ENCODE assay signal across 9 mouse cellular contexts in genomic region chr9:37407850-37408502, GRCm38 (mm10). TPM values are rescaled to one million over a fixed set of nuclear protein-coding genes. Genes with fewer than 3 reads are reported as not detected.
DNase-seq lines count a peak whose midpoint lies in the region; ATAC-seq lines count a peak whose summit lies in the region.
"Had no signal": no experiment of that assay in that cellular context is flagged by ENCODE, and none has a peak within 500 bp of the region (broad histone marks: within the 10 kb centered on the region; RNA-seq: fewer than 3 reads in every experiment).

No protein-coding gene starts in this region.

- intact Hi-C loops in gastrocnemius, postnatal 14 days (cut with DNase I; ENCODE audit: low total_unique reads): no loop called here

- peak; percentile 79 for ATAC-seq in forebrain, embryonic 11.5 days (replicated peaks; ENCODE audit: low FRiP score)

- no peak overlapping the region for H3K27ac ChIP-seq in forebrain, embryonic 11.5 days (ENCODE audit: low read depth, low read length)

- peak overlapping the region; percentile 25; the same call in 1 of the 2 replicates for H3K4me2 ChIP-seq in forebrain, embryonic 11.5 days (ENCODE audit: low read depth, low read length, severe bottlenecking)

- no peak overlapping the region for H3K4me3 ChIP-seq in forebrain, embryonic 11.5 days (ENCODE audit: low read depth, low read length)

- H3K9me3 ChIP-seq in forebrain, embryonic 11.5 days (ENCODE audit: control insufficient read depth, low read length): no peaks in the 10 kb centered on the region

- DNase-seq in gastrocnemius, postnatal 10 days: peak; percentile 31
- no peak for DNase-seq in gastrocnemius, postnatal 14 days
- DNase-seq in A20 (ENCODE audit: low read depth, low spot score) (peak; percentile 34), MN1 (ENCODE audit: low spot score) (no peak)
- peak; percentile 68 for DNase-seq in forebrain, embryonic 11.5 days (ENCODE audit: low spot score)
- peak; percentile 52 to 70 for DNase-seq in kidney, postnatal 4 days
- no peak for DNase-seq in thymus, postnatal 0 days (ENCODE audit: low spot score)
- no peak for DNase-seq in cerebellum, adult 8-10 months

- H3K4me1 ChIP-seq in forebrain, embryonic 11.5 days (replicated peaks; ENCODE audit: control insufficient read depth, insufficient read depth, low read length): no peaks in the 10 kb centered on the region

- H3K36me3 ChIP-seq in forebrain, embryonic 11.5 days (ENCODE audit: control insufficient read depth, insufficient read depth, low read length): no peaks in the 10 kb centered on the region

- WGBS in forebrain, embryonic 11.5 days: 13% methylated on average over 19 of the region's 19 CpGs

- H3K27me3 ChIP-seq in forebrain, embryonic 11.5 days (ENCODE audit: control insufficient read depth, insufficient read depth, low read length): no peaks in the 10 kb centered on the region

- peak overlapping the region; percentile 42; the same call in 1 of the 2 replicates for H3K9ac ChIP-seq in forebrain, embryonic 11.5 days (ENCODE audit: low read length)

RNA-seq across cellular contexts. Expression of gene Robo4, which starts 6.3 kb away (rescaled TPM):
- total RNA-seq in gastrocnemius, postnatal 10 days (2021): 10 to 100 TPM; 21.1 to 25.4 TPM
- total RNA-seq in gastrocnemius, postnatal 14 days (2021): 10 to 100 TPM; 16.7 to 23.6 TPM
- 6.6 and 7.0 TPM in 2 replicates for polyA plus RNA-seq in forebrain, embryonic 11.5 days (2014; fragmentation: Nextera tagmentation; extraction: Ambion mirVana)
- polyA plus RNA-seq in thymus, postnatal 0 days (2015; fragmentation: Nextera tagmentation; extraction: Ambion mirVana): 2.5 and 3.4 TPM in 2 replicates
- polyA plus RNA-seq: C2C12 had no signal

RNA-seq across cellular contexts. Expression of gene Robo3, which starts 25.1 kb away (rescaled TPM):
- under 1 TPM; 0.18 to 0.21 TPM for total RNA-seq in gastrocnemius, postnatal 10 days (2021)
- total RNA-seq in gastrocnemius, postnatal 14 days (2021): not detected
- 19.5 and 19.6 TPM in 2 replicates for polyA plus RNA-seq in forebrain, embryonic 11.5 days (2014; fragmentation: Nextera tagmentation; extraction: Ambion mirVana)
- polyA plus RNA-seq in thymus, postnatal 0 days (2015; fragmentation: Nextera tagmentation; extraction: Ambion mirVana): 0.14 and 0.23 TPM in 2 replicates

RNA-seq across cellular contexts. Expression of gene Hepacam, which starts 40.8 kb away (rescaled TPM):
- 1 to 10 TPM in 1 of 2 experiments, under 1 TPM in 1; 0.84 to 1.6 TPM for total RNA-seq in gastrocnemius, postnatal 10 days (2021)
- 1 to 10 TPM in 1 of 2 experiments, under 1 TPM in 1; 0.11 to 1.3 TPM for total RNA-seq in gastrocnemius, postnatal 14 days (2021)
- polyA plus RNA-seq in forebrain, embryonic 11.5 days (2014; fragmentation: Nextera tagmentation; extraction: Ambion mirVana): 0.07 and 0.09 TPM in 2 replicates
- polyA plus RNA-seq in thymus, postnatal 0 days (2015; fragmentation: Nextera tagmentation; extraction: Ambion mirVana): 0.10 TPM in 1 of 2 replicates, not detected in the other

RNA-seq across cellular contexts. Expression of gene Ccdc15, which starts 59.7 kb away (rescaled TPM):
- total RNA-seq in gastrocnemius, postnatal 10 days (2021): 1 to 10 TPM; 1.9 to 2.6 TPM
- 1 to 10 TPM; 1.2 to 1.4 TPM for total RNA-seq in gastrocnemius, postnatal 14 days (2021)
- polyA plus RNA-seq in forebrain, embryonic 11.5 days (2014; fragmentation: Nextera tagmentation; extraction: Ambion mirVana): 9.0 and 10.0 TPM in 2 replicates
- 11.2 and 14.6 TPM in 2 replicates for polyA plus RNA-seq in thymus, postnatal 0 days (2015; fragmentation: Nextera tagmentation; extraction: Ambion mirVana)

Comparison
In these comparisons a context has a peak if more than half of its experiments do, and no peak if none do; other contexts are left out.
1. DNase-seq: peak in gastrocnemius, postnatal 10 days (single experiment), A20 (single experiment), forebrain, embryonic 11.5 days (single experiment) and kidney, postnatal 4 days (2 of 2); none in gastrocnemius, postnatal 14 days (single experiment), thymus, postnatal 0 days (single experiment), MN1 (single experiment) and cerebellum, adult 8-10 months (single experiment).